Mouse (Mus musculus) c-Kit-negative CD71-positive TER-119-positive erythroid progenitor cells, embryonic 14.5 days (primary cell): ENCODE data around the gene Ckap5.
"Not testable (repeated sequence)": the region's sequence is repeated elsewhere in the genome, so short reads cannot be mapped to it uniquely, and the experiment has no call there.

Experiments
- DNase-seq: peaks from one replicate; pipeline ENCODE4 v3.0.0-alpha.2; 2013; ENCODE audit warnings: low read depth, low spot score

Gene Ckap5

DNA sequence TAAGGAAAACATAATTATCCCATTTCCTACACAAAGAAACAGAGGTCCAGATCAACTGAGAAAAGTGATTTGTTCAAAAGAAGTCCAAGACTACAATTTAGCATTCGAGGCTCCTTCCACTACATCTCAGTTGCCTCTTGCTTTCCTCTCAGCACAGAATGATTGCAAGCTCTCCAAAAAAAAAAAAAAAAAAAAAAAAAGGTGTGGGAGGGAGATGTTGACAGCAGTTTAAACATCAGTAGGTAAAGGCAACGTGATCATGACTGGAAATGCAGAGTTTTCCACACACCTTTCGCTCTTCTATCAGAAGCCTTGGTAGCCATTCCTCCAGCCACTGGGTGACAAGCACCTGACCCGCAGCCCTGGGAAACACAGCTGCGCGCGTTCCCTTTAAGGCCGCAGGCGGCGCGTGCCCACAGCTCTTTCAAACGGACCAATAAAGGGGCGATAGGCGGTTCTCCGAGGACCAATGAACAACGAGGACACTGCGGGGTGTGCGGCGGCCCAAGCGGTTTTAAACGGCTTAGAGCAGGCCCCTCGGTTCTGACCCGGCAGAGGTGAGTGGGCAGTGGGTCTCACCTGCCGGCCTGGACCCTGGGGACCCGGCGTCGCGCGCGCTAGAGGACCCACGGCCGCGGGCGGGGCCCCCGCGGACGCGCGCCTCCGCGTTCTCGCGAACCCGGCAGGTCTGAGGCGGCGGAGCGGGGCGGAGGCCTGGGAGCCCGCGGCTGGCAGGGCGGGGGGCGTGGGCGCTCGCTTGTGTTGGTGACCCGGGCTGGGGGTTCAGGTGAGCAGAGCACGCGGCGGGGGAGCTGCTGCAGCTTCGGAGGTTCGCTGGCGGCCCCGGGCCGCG, at the start of gene Ckap5:
Gene Ckap5 (plus strand): TSS at position 469 of the 853 bp plus-strand sequence.
- peak; percentile 85 for DNase-seq

DNA sequence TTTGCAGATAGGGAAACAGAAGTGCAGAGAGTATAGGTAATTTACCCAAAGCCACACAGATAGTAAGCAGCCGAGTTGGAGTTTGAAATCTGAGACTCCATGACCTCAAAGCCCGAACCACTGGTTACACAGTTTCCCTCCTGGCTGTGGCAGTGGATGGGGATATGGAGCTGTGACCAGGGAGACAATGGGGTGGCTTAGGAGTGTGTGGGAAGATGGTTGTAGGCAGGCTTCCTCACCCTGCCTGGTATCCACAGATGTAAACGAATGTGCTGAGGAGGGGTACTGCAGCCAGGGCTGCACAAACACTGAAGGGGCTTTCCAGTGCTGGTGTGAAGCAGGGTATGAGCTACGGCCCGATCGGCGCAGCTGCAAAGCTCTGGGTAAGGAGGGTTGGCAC, 49.7 kb upstream of the Ckap5 start:
- no peak for DNase-seq

DNA sequence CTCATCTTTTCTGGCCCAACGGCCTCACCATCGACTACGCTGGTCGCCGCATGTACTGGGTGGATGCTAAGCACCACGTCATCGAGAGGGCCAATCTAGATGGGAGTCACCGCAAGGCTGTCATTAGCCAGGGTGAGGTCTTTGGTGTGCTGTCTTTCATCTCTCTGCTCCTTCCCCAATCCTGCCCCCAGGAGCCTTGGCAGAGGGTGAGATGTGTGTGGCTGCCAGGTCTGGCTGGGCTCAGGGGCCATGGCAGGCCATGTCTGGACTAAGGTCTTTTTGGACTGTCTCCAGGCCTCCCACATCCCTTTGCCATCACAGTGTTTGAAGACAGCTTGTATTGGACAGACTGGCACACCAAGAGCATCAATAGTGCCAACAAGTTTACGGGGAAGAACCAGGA, 46.2 kb upstream of the Ckap5 start:
- DNase-seq = no peak

DNA sequence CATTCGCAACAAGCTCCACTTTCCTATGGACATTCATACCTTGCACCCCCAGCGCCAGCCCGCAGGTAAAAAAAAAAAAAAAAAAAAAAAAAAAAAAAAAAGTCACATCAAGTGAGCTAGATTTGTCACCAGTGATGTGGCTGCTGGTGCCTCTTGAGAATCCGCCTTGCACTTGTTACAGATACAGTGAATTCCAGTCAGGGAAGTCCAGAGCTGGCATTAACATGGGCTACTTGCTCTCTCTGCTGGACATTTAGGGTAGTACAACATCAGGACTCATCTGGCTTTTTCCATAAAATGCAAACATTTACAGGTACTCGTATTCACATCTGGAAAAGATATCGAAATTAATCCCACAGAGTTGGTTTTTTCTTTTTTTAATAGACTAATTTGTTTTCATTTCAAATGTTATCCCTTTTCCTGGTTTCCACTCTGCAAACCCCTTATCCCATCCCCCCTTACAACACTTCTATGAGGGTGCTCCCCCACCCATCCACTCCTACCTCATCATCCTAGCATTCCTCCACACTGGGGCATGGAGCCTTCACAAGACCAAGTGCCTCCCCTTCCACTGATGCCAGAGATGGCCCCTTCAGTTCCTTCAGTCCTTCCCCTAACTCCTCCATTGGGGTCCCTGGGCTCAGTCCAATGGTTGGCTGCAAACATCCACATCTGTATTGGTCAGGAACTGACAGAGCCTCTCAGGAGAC, 45.6 kb upstream of the Ckap5 start:
- no peak for DNase-seq

DNA sequence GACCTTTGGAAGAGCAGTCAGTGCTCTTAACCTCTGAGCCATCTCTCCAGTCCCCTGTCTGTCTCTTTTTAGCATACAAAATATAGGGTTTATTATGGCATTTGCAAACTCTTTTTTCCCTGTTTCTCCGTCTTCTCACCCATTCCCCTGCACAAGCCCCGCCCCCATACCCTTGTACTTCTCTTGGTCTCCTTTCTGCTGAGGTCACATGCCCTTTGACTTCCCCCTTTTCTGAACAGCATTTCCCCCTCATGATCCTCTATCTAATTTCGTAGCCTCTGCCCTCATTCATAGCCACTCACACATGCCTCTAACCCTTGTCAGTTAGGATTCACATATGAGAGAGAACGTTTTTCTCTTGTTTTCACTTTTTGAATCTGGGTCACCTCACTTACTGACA, 41.9 kb upstream of the Ckap5 start:
- DNase-seq = no peak

DNA sequence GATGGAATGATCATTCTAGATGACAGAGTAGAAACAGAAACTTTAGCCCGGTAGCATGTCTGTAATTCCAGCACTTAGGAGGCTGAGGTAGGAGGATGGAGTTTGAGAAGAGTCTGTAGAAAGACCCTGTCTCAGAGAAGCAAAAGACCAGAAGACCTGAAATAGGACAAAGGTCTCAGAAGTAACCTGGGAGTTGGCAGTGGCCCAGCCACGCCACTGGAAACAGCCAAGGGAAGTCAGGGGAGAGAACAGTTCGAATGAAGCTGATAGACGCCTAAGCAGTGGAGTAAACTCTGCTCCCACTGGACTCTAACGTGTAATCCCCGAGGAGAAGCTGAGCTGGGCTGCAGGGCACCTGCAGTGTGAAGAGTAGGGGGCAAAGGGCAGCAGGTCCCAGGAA, 41.3 kb upstream of the Ckap5 start:
- no peak for DNase-seq

DNA sequence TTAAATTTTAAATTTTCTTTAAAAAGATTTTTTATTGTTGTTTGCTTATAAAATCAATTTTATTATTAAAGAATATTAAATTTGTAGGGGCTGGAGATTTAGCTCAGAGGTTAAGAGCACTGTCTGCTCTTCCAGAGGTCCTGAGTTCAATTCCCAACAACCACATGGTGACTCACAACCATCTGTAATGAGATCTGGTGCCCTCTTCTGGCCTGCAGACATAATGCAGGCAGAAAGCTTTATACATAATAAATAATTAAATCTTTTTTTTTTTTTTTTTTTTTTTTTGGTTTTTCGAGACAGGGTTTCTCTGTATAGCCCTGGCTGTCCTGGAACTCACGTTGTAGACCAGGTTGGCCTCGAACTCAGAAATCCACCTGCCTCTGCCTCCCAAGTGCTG, 39.3 kb upstream of the Ckap5 start:
- DNase-seq = not testable (repeated sequence)

DNA sequence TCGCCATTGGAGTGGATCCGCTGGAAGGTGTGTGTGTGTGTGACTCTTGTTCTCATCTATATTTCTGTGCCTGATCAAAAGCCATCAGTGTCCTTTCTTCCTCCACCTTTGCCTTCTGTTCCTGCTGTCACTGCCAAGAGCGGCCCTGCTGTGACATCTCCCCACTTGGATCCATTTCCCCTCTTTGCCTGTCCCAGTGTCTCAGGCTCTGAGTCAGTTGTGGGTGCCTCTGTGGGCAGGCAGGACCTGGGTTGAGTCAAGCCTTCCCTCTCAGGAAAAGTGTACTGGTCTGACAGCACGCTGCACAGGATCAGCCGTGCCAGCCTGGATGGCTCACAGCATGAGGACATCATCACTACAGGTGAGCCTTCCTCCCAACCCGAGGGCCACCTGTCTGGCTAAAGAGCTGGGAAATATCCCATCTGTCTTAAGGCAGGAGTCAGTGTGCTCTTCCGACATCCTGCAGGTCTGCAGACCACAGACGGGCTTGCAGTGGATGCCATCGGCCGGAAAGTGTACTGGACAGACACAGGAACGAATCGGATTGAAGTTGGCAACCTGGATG, 34.4 kb upstream of the Ckap5 start:
- DNase-seq = no peak

DNA sequence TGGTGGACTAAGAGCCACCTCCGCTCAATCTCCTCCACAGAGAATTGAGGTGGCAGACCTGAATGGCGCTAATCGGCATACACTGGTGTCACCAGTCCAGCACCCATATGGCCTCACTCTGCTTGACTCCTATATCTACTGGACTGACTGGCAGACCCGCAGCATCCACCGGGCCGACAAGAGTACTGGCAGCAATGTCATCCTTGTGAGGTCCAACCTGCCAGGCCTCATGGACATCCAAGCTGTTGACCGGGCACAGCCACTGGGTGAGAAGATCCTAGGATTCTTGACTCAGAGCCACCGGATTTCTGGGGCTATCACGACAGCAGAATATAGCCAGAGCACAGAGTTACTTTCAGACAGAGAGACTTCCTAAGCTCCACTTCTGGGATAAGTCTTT, 32.6 kb upstream of the Ckap5 start:
- no peak for DNase-seq

DNA sequence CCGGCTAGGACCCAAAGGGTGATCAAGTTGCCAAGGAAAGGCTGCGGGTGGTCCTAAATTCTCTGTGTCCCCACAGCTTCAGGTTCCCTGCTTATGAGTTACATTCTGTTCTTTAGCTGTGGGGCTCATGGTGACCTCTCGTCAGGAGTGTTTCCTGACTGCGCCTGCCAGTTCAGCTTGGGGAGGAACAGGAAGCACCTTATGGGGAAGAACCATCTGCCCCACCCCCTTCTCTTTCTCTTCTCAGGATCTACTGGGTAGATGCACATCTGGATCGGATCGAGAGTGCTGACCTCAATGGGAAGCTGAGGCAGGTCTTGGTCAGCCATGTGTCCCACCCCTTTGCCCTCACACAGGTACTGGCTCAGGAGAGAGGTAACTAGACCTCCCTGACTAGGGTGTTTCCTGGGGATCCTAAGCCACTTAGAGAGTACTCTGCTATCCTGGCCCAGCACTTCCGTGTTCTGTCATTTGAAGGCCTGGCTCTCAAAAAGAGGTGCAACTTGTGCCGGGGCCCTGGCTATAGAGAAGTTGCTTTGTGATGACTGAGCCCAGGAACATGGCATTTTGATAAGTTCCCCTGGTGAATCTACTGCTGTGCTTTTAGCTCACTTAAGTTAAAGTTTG, 28.4 kb upstream of the Ckap5 start:
- DNase-seq = no peak

DNA sequence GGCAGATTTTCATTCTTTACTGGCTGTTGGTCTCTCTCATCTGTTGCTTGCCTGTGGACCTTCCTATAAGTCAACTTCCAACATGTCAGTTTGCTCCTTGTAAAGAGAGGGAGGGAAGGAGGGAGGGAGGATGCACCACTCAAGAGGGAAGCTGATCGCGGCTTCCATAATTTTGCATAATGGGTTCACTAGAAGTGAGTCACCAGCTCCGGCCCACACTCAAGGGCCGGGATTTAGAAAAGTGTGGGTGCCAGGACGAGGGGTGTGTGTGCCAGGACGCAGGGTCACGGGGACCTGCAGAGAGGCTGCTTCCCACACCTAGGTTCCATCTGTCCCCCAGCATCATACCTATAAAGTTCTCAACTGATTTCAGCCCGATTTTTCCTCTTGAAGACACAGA, 18.5 kb upstream of the Ckap5 start:
- no peak for DNase-seq

DNA sequence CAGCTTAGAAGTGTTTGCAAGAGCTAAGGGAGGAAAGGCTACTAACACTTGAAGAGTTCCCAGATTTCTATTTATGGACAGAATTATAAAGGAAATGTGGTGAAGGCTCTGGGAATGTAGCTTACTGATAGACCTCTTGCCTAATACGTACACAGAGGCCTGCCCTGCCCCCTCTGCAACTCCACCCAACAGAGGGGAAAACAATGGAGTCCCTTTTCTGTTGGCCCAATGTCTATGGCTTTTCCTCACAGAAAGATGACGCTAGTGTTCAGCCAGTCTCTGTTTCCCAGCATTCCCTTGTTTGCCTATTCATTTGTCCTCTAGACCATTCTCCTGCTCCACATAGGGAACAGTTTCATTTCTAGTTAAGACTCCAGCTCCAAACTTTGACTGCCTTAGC, 9.4 kb upstream of the Ckap5 start:
- no peak for DNase-seq

DNA sequence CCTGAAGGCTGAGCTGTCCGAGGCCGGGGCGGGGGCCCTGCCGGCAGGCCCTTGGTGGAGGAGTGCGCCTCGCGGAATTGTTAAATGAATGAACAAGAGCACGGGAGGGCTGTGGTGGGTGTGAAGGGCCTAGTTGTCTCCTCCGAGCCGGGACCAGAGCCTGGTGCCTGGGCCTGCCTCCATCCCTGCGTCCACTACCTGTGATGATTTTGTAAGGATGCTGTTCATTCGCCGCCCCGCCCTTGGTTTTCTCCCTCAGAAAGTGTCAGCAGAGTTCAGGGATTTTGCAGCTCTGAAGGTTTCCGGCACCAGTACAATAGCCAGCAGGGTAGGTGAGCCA, 555 bp downstream of the Ckap5 start:
- DNase-seq = peak; percentile 42

DNA sequence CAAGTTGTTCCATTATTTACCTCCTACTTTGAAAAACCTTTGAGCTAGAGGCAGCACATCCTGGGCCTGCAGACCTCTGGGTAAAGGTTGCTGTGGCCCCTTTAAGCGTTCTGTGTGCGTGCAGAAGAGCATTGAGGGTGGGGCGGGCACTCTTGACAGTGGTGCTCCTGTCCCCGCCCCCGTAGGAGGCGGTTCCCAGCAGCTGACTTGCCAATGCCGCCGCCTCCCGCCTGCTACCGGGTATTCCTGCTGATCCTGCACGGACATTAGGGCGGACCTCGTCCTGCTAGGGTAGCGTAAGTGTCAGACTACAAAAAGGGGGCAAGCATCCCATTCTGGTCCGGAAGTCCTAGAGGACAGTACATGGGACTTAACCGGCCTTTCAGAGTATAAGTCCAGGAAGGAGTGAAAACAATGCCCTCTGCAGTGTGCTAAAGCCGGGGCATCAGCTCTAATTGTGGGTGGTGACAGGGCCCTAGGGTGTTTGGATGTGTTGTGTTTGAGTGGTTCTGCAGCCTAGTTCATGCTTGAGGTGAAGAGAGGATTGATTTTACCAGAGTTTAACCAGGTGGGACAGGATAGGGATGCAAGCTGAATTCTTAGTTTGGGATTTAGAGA, 11.1 kb downstream of the Ckap5 start:
- DNase-seq = peak; percentile 70

DNA sequence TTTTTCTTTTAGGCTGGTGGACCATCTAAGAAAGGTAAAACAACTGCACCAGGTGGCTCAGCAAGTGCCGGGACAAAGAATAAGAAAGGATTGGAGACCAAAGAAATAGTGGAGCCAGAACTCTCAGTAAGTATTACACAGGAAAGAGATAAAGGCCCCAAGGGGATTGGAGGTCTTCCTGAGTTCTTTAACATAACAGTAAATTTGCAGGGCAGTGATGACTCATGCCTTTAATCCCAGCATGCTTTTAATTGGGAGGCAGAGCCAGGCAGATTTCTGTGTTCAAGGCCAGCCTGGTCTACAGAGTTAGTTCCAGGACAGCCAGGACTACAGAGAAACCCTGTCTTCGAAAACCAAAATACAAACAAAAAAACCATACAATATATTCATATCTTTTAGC, 41.6 kb downstream of the Ckap5 start:
- DNase-seq = no peak

DNA sequence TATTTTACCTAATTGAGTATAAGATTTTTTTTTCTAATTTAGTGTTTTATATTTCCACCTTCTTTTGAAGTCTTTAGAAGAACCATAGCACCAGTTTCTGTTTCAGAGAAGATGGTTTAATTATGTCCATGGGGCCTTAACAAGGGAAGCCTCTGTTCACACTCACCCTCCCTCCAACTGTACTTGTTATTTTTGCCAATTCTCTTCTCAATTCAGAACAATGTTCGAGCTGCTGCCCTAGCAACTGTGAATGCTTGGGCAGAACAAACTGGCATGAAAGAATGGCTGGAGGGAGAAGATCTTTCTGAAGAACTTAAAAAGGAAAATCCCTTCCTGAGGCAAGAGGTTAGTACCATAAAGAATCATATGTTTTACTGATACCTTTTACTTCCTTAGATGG, 54.3 kb downstream of the Ckap5 start:
- DNase-seq = no peak

DNA sequence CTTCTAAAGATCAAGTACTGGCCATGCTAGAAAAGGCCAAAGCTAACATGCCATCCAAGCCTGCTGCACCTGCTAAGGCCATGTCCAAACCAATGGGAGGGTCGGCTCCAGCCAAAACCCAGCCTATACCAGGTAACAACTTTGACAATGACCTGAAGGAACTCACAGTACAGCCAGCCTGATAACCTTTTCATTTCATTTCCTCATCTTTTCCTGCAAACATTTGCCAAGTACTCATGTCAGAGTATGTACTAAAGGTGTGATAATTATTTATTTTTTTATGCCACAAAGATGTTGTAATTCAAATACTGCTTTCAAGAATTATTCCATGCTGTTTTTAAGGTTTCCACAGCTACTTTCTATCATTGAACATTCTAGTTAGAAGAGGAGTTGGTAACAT, 59.7 kb downstream of the Ckap5 start:
- DNase-seq = no peak

DNA sequence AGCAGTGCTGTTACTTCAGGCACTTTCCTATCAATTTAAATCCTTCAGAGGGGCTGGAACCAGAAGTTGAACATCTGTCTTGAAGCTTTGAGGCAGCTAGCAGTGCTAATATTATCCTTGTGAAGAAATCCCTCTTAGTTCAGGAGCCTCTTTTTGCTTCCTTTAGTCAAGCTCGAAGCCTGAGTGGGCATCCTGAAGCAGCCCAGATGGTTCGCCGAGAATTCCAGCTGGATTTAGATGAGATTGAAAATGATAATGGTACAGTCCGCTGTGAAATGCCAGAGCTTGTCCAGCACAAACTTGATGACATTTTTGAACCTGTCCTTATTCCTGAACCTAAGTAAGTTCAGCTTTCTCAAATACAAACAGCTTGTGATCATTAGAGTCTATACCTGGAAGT, 73.9 kb downstream of the Ckap5 start:
- no peak for DNase-seq

DNA sequence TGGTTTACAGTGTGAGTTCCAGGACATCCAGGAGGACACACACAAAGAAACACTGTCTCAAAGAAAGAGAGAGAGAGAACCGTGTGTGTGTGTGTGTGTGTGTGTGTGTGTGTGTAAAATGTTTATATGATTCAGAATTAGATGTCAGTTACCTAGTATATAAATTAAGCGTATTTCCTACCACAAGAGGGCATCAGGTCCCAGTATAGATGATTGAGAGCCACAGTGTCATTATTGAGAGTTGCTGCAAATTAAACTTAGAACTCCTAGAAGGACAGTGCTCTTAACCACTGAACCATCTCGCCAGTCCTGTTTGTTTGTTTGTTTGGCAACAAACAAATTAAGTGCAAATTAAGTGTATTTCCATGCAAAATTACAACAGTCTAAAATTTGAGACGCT, 75.8 kb downstream of the Ckap5 start:
- no peak for DNase-seq

DNA sequence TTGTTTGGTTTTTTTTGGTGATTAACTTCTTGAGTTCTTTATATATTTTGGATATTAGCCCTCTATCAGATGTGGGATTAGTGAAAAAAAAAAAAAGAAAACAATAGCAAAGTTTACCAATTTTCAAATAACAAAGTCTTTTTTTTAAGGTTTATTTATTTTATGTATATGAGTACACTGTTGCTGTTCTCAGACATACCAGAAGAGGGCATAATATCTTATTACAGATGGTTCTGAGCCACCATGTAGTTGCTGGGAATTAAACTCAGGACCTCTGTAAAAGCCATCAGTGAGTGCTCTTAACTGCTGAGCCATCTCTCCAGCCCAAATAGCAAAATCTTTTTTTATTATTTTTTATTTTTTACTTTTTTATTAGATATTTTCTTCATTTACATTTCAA, 82.8 kb downstream of the Ckap5 start:
- DNase-seq = not testable (repeated sequence)

DNA sequence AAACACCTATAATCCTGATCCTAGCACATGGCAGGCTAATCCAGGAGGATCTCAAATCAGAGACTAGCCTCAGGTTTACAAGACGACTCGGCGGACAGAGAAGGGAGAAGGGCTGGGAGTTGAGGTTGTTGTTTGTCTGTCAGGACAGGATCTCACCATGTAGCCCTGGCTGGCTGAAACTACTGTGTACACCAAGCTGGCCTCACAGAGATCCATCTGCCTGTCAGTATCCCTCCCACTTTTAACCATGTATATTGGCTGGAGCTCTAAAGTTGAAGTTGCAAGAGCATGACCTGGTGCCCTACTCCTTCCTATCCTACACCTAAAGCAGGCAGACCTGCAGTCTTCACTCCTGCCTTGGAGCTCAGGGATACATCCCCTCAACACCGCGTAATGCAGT, 95.8 kb downstream of the Ckap5 start:
- DNase-seq = no peak

DNA sequence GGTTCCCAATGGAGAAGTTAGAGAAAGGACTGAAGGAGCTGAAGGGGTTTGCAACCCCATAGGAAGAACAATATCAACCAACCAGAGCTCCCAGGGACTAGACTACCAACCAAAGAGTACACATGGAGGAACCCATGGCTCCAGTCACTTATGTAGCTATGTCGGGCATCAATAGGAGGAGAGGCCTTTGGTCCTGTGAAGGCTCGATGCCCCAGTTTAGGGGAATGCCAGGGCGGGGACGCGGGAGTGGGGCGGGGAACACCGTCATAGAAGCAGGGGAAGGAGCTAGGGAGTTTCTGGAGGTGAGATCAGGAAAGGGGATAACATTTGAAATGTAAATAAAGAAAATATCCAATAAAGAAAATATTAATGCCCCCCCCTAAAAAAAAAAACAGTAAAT, 96.8 kb downstream of the Ckap5 start:
- not testable (repeated sequence) for DNase-seq
